13 mouse cellular contexts compared by ENCODE assay signal in the genomic region with DNA sequence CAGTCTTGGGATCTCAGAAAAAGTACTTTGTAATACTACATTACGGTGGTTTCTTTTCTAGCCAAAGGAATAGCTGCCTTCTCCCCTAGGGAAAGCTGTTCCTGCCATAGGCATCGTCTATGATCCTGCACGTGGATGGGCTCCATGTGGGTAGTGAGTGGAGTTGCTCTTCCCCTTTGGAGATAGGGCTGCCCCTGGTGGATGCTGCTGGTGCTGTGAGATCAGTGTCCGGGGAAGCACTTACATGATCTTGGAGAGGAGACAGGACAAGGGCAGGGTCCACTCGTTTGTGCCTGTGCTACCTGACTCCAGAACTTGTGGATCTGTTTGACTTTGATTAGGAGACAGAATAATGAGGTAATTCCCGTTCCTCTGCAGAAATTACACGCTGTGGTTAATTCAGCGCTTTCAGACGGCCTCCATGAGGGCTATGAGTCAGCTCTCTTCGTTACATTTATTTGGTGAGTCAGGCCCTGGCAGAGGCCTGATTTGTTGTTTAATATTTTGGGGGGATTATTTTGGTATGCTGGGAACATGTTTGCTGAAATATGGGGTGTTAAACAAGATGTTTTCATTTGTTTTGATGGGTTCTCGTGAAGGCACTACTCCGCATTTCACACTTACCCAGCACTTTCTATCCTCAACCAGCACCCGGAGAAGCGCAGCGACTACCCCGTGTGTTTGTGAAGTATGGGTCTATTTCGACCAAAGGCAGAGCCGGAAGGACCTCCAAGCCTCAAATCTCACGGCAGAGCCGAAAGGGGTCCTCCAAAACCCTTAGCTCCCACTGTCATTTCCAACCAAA. TPM values are rescaled to one million over a fixed set of nuclear protein-coding genes. Genes with fewer than 3 reads are reported as not detected.
DNase-seq lines count a peak whose midpoint lies in the region; TF ChIP-seq lines count a peak whose summit lies in the region.
"Had no signal": no experiment of that assay in that cellular context is flagged by ENCODE, and none has a peak within 500 bp of the region (broad histone marks: within the 10 kb centered on the region; RNA-seq: fewer than 3 reads in every experiment).

No protein-coding gene starts in this region.

- TF ChIP-seq POLR2A in brain, embryonic 14.5 days (IDR thresholded peaks at IDR 0.05; ENCODE audit: borderline replicate concordance, extremely low read depth, insufficient read depth, insufficient read length, poor library complexity, severe bottlenecking), result no peak

- peak; percentile 12 for DNase-seq in adrenal gland, adult 8-10 months
- no peak for DNase-seq in adrenal gland, adult 18-20 months (ENCODE audit: low spot score in 2 of 2)
- DNase-seq in 3T3-L1 (ENCODE audit: low read depth, low spot score), result peak; percentile 22
- DNase-seq in brain, embryonic 14.5 days (ENCODE audit: low read depth), result peak; percentile 7
- DNase-seq in left cerebral cortex, postnatal 25 days (ENCODE audit: low spot score in 2 of 2), result peak; percentile 45 to 66
- DNase-seq in gastrocnemius, postnatal 14 days, result no peak
- DNase-seq in kidney, postnatal 10 days, result no peak
- no peak for DNase-seq in gastrocnemius, postnatal 25 days

- intact Hi-C loops in left cerebral cortex, postnatal 25 days (cut with DNase I), result loop anchor here (1.0 kb wide), 1 partner anchor 29 kb away; no protein-coding TSS in a partner anchor
- intact Hi-C loops in gastrocnemius, postnatal 14 days (cut with DNase I; ENCODE audit: low total_unique reads), result no loop called here

- TF ChIP-seq CTCF in brain, embryonic 14.5 days (IDR thresholded peaks at IDR 0.05; ENCODE audit: borderline replicate concordance, extremely low read depth, insufficient read depth, insufficient read length), result peak; percentile 10; the same call in 1 of the 2 replicates

RNA-seq across cellular contexts. Expression of a gene that starts 22.3 kb away (rescaled TPM):
- total RNA-seq in adrenal gland, adult 8-10 months (2022), result not detected
- total RNA-seq in adrenal gland, adult 18-20 months (2021), result not detected
- 0.08 and 0.11 TPM in 2 replicates for polyA plus RNA-seq in brain, embryonic 14.5 days (2012; rRNA removed)
- not detected for total RNA-seq in left cerebral cortex, postnatal 25 days (2021)
- total RNA-seq in gastrocnemius, postnatal 14 days (2021), result not detected
- not detected for total RNA-seq in gastrocnemius, postnatal 25 days (2021)
- total RNA-seq: common myeloid progenitor, adult 5-6 weeks had no signal
- polyA plus RNA-seq: forebrain, embryonic 14.5 days; heart, embryonic 14.5 days; limb, embryonic 15.5 days; macrophage had no signal

RNA-seq across cellular contexts. Expression of a gene that starts 57.6 kb away (rescaled TPM):
- 10 to 100 TPM; 17.2 to 27.1 (median 19.8) TPM for total RNA-seq in adrenal gland, adult 8-10 months (2022)
- 10 to 100 TPM; 16.8 to 21.0 TPM for total RNA-seq in adrenal gland, adult 18-20 months (2021)
- 22.9 and 25.8 TPM in 2 replicates for polyA plus RNA-seq in brain, embryonic 14.5 days (2012; rRNA removed)
- 10 to 100 TPM; 22.0 to 22.7 TPM for total RNA-seq in left cerebral cortex, postnatal 25 days (2021)
- 1 to 10 TPM; 7.0 to 8.0 TPM for total RNA-seq in gastrocnemius, postnatal 14 days (2021)
- total RNA-seq in gastrocnemius, postnatal 25 days (2021), result 1 to 10 TPM; 7.7 to 9.6 TPM

Comparison
In these comparisons a context has a peak if more than half of its experiments do, and no peak if none do; other contexts are left out.
1. DNase-seq: peak in adrenal gland, adult 8-10 months (single experiment), 3T3-L1 (single experiment), brain, embryonic 14.5 days (single experiment) and left cerebral cortex, postnatal 25 days (2 of 2); none in adrenal gland, adult 18-20 months (0 of 2), gastrocnemius, postnatal 14 days (single experiment), kidney, postnatal 10 days (single experiment) and gastrocnemius, postnatal 25 days (single experiment).